12 mouse cellular contexts compared by ENCODE assay signal in genomic region chr14:34514120-34514519, GRCm38 (mm10). TPM values are rescaled to one million over a fixed set of nuclear protein-coding genes. Genes with fewer than 3 reads are reported as not detected.
DNase-seq lines count a peak whose midpoint lies in the region; ATAC-seq and TF ChIP-seq lines count a peak whose summit lies in the region.
"Had no signal": no experiment of that assay in that cellular context is flagged by ENCODE, and none has a peak within 500 bp of the region (broad histone marks: within the 10 kb centered on the region; RNA-seq: fewer than 3 reads in every experiment).

No protein-coding gene starts in this region.

- H3K36me3 ChIP-seq in heart, embryonic 16.5 days (ENCODE audit: control insufficient read depth, insufficient read depth): no peaks in the 10 kb centered on the region
- H3K36me3 ChIP-seq in small intestine, adult 2 months (ENCODE audit: control insufficient read depth, insufficient read depth, low read length): no peaks in the 10 kb centered on the region
- H3K36me3 ChIP-seq: forebrain, embryonic 10.5 days; hindbrain, embryonic 10.5 days; stomach, embryonic 15.5 days had no signal

- H3K4me3 ChIP-seq in gastrocnemius, adult 2 months: no peak overlapping the region
- H3K4me3 ChIP-seq in lung, adult 2 months (replicated peaks; ENCODE audit: extremely low read depth, low read depth, low read length): no peak overlapping the region
- no peak overlapping the region for H3K4me3 ChIP-seq in heart, embryonic 16.5 days (ENCODE audit: low read length)
- H3K4me3 ChIP-seq in small intestine, adult 2 months (ENCODE audit: low read depth, low read length): no peak overlapping the region
- H3K4me3 ChIP-seq: forebrain, embryonic 10.5 days; hindbrain, embryonic 10.5 days; stomach, embryonic 15.5 days had no signal

- 32% methylated on average over 6 of the region's 6 CpGs for WGBS in lung, adult 2 months
- 20% methylated on average over 6 of the region's 6 CpGs for WGBS in heart, embryonic 16.5 days
- WGBS in small intestine, adult 2 months: 33% methylated on average over 6 of the region's 6 CpGs

- no peaks in the 10 kb centered on the region for H3K9me3 ChIP-seq in heart, embryonic 16.5 days (replicated peaks; ENCODE audit: control insufficient read depth, low read length)
- H3K9me3 ChIP-seq: forebrain, embryonic 10.5 days; hindbrain, embryonic 10.5 days; stomach, embryonic 15.5 days had no signal

- TF ChIP-seq CTCF in gastrocnemius, adult 2 months (IDR thresholded peaks at IDR 0.05): peak; percentile 13; the same call in 1 of the 2 replicates
- 0 out of 2 replicates have a peak, but pooled peaks have one; percentile 15 for TF ChIP-seq CTCF in lung, adult 2 months (IDR thresholded peaks at IDR 0.05; ENCODE audit: insufficient read depth, low read length)
- TF ChIP-seq CTCF in small intestine, adult 2 months (IDR thresholded peaks at IDR 0.05; ENCODE audit: extremely low read depth, insufficient read length, insufficient replicate concordance, low read depth, low read length): peak; percentile 20; the same call in 1 of the 2 replicates

- intact Hi-C loops in gastrocnemius, adult 2 months (cut with DNase I): no loop called here

- H3K27ac ChIP-seq in gastrocnemius, adult 2 months: no peak overlapping the region
- peak overlapping the region; percentile 13 for H3K27ac ChIP-seq in heart, embryonic 16.5 days (ENCODE audit: low read length)
- H3K27ac ChIP-seq in small intestine, adult 2 months (ENCODE audit: insufficient read depth, low read depth, low read length): no peak overlapping the region
- H3K27ac ChIP-seq: forebrain, embryonic 10.5 days; hindbrain, embryonic 10.5 days; stomach, embryonic 15.5 days had no signal

- H3K27me3 ChIP-seq in heart, embryonic 16.5 days (ENCODE audit: control insufficient read depth, insufficient read depth, low read length): no peaks in the 10 kb centered on the region; the same call in 1 of the 2 replicates
- no peaks in the 10 kb centered on the region for H3K27me3 ChIP-seq in small intestine, adult 2 months (ENCODE audit: control insufficient read depth, insufficient read depth, low read length)
- H3K27me3 ChIP-seq: stomach, embryonic 15.5 days had no signal

- no peak overlapping the region for H3K9ac ChIP-seq in heart, embryonic 16.5 days (ENCODE audit: low read length)
- H3K9ac ChIP-seq: stomach, embryonic 15.5 days had no signal

- no peaks in the 10 kb centered on the region for H3K4me1 ChIP-seq in lung, adult 2 months (ENCODE audit: control insufficient read depth, insufficient read depth, low read length)
- H3K4me1 ChIP-seq in heart, embryonic 16.5 days (ENCODE audit: control insufficient read depth, insufficient read depth, low read length): 0 out of 2 replicates have a peak, but pooled peaks cover 5% of the 10 kb centered on the region
- peaks cover 2% of the 10 kb centered on the region; the same call in 1 of the 2 replicates for H3K4me1 ChIP-seq in small intestine, adult 2 months (ENCODE audit: control insufficient read depth, insufficient read depth, insufficient read length, low read length)
- H3K4me1 ChIP-seq: hindbrain, embryonic 10.5 days had no signal

- ATAC-seq in heart, embryonic 16.5 days (replicated peaks; ENCODE audit: extremely low read depth, insufficient read depth, low FRiP score): peak; percentile 71; the same call in 1 of the 2 replicates
- no peak for ATAC-seq in erythroblast, adult 5-6 weeks (replicated peaks; ENCODE audit: low FRiP score, poor library complexity, severe bottlenecking)

- TF ChIP-seq POLR2A in lung, adult 2 months (IDR thresholded peaks at IDR 0.05; ENCODE audit: borderline replicate concordance, extremely low read depth, low read depth, low read length): no peak
- no peak for TF ChIP-seq POLR2A in small intestine, adult 2 months (IDR thresholded peaks at IDR 0.05; ENCODE audit: low read depth, low read length)

- no peak overlapping the region for H3K4me2 ChIP-seq in heart, embryonic 16.5 days (ENCODE audit: low read depth, low read length)
- H3K4me2 ChIP-seq: stomach, embryonic 15.5 days had no signal

- DNase-seq in gastrocnemius, adult 2 months: no peak
- DNase-seq in gastrocnemius, adult 8-10 months (ENCODE audit: low spot score in 2 of 2): no peak
- no peak for DNase-seq in lung, adult 2 months
- DNase-seq in lung, postnatal 14 days: no peak
- no peak for DNase-seq in thymus, postnatal 10 days (ENCODE audit: low spot score in 2 of 2)

RNA-seq across cellular contexts. Expression of gene 9230112D13Rik, which starts 8.5 kb away (rescaled TPM):
- total RNA-seq in gastrocnemius, adult 2 months (2021): not detected
- total RNA-seq in gastrocnemius, adult 8-10 months (2022): not detected
- polyA plus RNA-seq in lung, adult 2 months (2012; rRNA removed): not detected in 2 replicates
- polyA plus RNA-seq in heart, embryonic 16.5 days (2015; fragmentation: Nextera tagmentation; extraction: Ambion mirVana): not detected in 2 replicates
- polyA plus RNA-seq in small intestine, adult 2 months (2012; rRNA removed): not detected in 2 replicates
- total RNA-seq in erythroblast, adult 5-6 weeks (2015; ENCODE audit: low replicate concordance): not detected in 2 replicates
- not detected in 2 replicates for total RNA-seq in erythroblast, adult 5-6 weeks (2017; ENCODE audit: low replicate concordance)
- total RNA-seq: left cerebral cortex, postnatal 36 days had no signal
- polyA plus RNA-seq: forebrain, embryonic 10.5 days; hindbrain, embryonic 10.5 days; stomach, embryonic 15.5 days had no signal

RNA-seq across cellular contexts. Expression of gene Bmpr1a, which starts 11.0 kb away (rescaled TPM):
- 10 to 100 TPM; 49.4 to 54.1 TPM for total RNA-seq in gastrocnemius, adult 2 months (2021)
- 10 to 100 TPM; 42.9 to 52.0 (median 48.1) TPM for total RNA-seq in gastrocnemius, adult 8-10 months (2022)
- polyA plus RNA-seq in lung, adult 2 months (2012; rRNA removed): 7.5 and 15.3 TPM in 2 replicates
- polyA plus RNA-seq in heart, embryonic 16.5 days (2015; fragmentation: Nextera tagmentation; extraction: Ambion mirVana): 27.8 and 36.4 TPM in 2 replicates
- polyA plus RNA-seq in small intestine, adult 2 months (2012; rRNA removed): 2.4 and 3.3 TPM in 2 replicates
- 0.21 and 1.2 TPM in 2 replicates for total RNA-seq in erythroblast, adult 5-6 weeks (2015; ENCODE audit: low replicate concordance)
- 0.42 and 0.77 TPM in 2 replicates for total RNA-seq in erythroblast, adult 5-6 weeks (2017; ENCODE audit: low replicate concordance)

Comparison
In these comparisons a context has a peak if more than half of its experiments do, and no peak if none do; other contexts are left out.
1. RNA of gene Bmpr1a, which starts 11.0 kb away (total RNA-seq): 49.4 to 54.1 TPM in gastrocnemius, adult 2 months and 42.9 to 52.0 TPM in gastrocnemius, adult 8-10 months; 0.21 to 1.2 TPM in erythroblast, adult 5-6 weeks; every median in the first group is over 10 times any median in the second.
2. Peak in every context shown above with its lines, with median percentiles within 50 percentile points of each other: CTCF ChIP-seq.